Mouse (Mus musculus) forebrain, embryonic 15.5 days (tissue): Measurements from ENCODE around the gene Socs2. TPM values are rescaled to one million over a fixed set of nuclear protein-coding genes. Genes with fewer than 3 reads are reported as not detected.

Experiments
- ATAC-seq: fragments of 200-750 bp; cut with Nextera tagmentation; replicated peaks from 2 replicates; pipeline ENCODE4 v1.8.0; 2017; ENCODE audit warnings: mild to moderate bottlenecking, moderate TSS enrichment, moderate library complexity
- H3K27ac ChIP-seq: fragments of 300-500 bp; sonication (generic); replicated peaks from 2 replicates; pipeline ENCODE4 v1.5.1; 2015; ENCODE audit warnings: mild to moderate bottlenecking, inconsistent platforms
- H3K27me3 ChIP-seq: fragments of 300-500 bp; sonication (generic); 2 replicates; pipeline ENCODE4 v1.6.1; 2015; ENCODE audit warnings: inconsistent platforms
- H3K36me3 ChIP-seq: fragments of 300-500 bp; sonication (generic); 2 replicates; pipeline ENCODE4 v1.6.1; 2015; ENCODE audit warnings: mild to moderate bottlenecking, inconsistent platforms
- H3K4me1 ChIP-seq: fragments of 300-500 bp; sonication (generic); 2 replicates; pipeline ENCODE4 v1.6.1; 2015; ENCODE audit warnings: inconsistent platforms
- H3K4me2 ChIP-seq: fragments of 300-500 bp; sonication (generic); replicated peaks from 2 replicates; pipeline ENCODE4 v1.6.1; 2015; ENCODE audit warnings: mild to moderate bottlenecking, inconsistent platforms
- H3K4me3 ChIP-seq: fragments of 300-500 bp; sonication (generic); 2 replicates; pipeline ENCODE4 v1.5.1; 2015; ENCODE audit warnings: mild to moderate bottlenecking, inconsistent platforms
- H3K9ac ChIP-seq: fragments of 300-500 bp; sonication (generic); replicated peaks from 2 replicates; pipeline ENCODE4 v1.6.1; 2015; ENCODE audit warnings: mild to moderate bottlenecking, inconsistent platforms
- H3K9me3 ChIP-seq: fragments of 300-500 bp; sonication (generic); 2 replicates; pipeline ENCODE4 v1.6.1; 2016; ENCODE audit warnings: inconsistent platforms
- WGBS: fragments of 180-500 bp; shearing (Covaris S2); methylation state at CpG from one replicate; pipeline ENCODE4 v1.1.7; 2015; ENCODE audit warnings: mixed read lengths; 5-methylcytosine and 5-hydroxymethylcytosine counted together
- polyA plus RNA-seq: library from polyadenylated mRNA; unstranded; fragments of >200 nt; fragmentation: Nextera tagmentation; extraction: Ambion mirVana; gene quantifications from 2 replicates; pipeline ENCODE4 v1.2.1, GENCODE M21; 2015

The Socs2 gene
- polyA plus RNA-seq, 1 experiment from 2014 or later: 144 TPM

DNA sequence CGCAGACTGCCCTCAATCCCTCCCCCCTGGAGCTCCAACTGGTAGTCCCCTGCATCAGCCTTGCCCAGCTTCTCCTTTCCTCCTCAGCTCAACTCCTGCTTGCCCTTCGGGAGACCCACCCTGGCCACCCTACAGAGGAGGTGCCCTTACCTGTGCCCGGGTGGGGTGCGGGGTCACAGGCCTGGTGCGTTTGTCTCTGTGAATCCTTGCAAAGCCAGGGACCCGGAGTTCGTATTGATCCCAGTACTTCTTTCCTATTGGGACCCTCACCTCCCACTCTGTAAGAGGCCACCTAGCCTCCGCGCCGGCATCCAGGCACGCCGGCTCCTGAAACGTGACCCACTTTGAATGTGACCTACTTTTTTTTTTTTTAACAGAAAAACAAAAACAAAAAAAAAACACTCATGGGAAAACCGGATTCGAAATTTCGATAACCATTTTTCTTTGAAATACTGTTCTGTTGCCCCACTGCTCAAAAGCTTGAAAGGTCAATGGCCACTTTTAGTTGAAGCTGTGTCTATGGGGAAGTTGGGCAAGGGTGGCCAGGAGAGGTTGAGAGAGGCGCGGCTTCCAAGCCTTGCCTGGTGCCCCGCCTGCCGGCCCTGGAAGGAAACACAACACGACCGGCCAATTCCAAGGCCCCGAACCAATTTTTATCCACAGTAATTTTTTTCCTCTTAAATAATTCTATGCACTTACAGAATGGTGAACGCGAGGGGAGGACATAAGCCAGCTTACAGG, 686 bp upstream of the Socs2 start:
- WGBS: 1% methylated on average over 25 of the region's 25 CpGs
- Histone ChIP-seq H3K9ac (peak overlapping the region; percentile 58), H3K4me2 (peak overlapping the region; percentile 97), H3K36me3 (no peaks in the 10 kb centered on the region), H3K4me1 (peaks cover 26% of the 10 kb centered on the region), H3K4me3 (peak overlapping the region; percentile 62), H3K9me3 (no peaks in the 10 kb centered on the region), H3K27ac (peak overlapping the region; percentile 92), H3K27me3 (no peaks in the 10 kb centered on the region)
- ATAC-seq: no peak

DNA sequence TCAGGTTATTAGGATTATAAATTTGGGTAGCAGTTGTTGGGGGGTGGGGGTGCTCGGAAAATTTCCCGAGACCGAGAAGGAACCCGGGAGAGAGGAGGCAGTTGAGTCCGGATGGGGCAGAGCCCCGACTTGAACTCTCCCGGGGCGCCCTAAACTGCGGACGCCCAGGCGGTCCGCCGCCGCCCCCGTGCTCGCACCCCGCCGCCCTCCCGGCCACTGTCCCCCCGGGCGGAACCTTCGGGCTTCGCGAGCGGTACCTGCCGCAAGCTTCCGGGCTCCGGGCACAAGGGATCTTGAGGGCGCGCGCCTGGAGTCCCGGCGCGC, 657 bp downstream of the Socs2 start:
- WGBS: 0% methylated on average over 31 of the region's 34 CpGs
- Histone ChIP-seq H3K27me3 (no peaks in the 10 kb centered on the region), H3K4me3 (peak overlapping the region; percentile 62), H3K36me3 (no peaks in the 10 kb centered on the region), H3K27ac (peak overlapping the region; percentile 92), H3K4me2 (peak overlapping the region; percentile 97), H3K9me3 (no peaks in the 10 kb centered on the region), H3K4me1 (peaks cover 26% of the 10 kb centered on the region), H3K9ac (peak overlapping the region; percentile 77)
- ATAC-seq: no peak; the same call in none of the 2 replicates

DNA sequence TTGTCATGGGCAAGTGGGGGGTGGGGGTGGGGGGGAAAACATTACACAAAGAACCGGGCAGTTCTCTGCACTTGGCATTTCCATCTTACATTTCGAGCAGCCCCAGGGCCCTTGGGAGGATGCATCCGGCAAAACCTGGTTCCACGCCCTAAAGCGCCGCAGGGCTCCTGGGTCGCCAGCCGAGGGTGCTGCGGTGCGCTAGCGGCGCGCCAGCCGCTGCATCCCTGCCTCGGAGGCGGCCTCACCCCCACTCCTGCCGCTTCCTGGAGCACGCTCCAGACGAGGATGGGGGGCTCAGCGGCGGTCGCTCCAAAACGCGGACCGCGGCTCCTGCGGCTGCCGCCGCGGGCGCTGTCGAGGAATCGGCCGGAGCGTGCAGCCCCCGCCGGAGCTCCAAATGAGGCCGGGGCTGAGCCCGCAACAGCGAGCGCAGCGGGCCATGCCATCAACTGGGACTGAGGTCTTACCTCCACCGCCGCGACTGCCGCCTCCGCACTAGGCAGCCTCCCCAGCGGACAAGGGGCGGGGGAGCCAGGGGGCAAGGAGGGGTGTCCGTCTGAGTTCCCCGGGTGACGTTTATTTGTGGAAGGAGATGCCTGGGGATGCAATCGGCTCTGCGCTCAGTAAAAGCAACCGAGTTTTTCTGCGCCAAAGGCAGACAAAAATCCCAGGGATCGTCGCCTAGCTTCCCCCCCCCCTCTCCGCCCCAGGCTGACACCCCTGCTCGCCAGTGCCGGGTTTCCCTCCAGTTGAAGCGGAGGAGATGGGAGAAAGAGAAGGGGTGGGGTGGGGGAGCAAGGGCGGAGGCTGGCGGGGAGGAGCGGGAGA, 1.2 kb downstream of the Socs2 start:
- H3K9ac ChIP-seq: peak overlapping the region; percentile 77
- WGBS: under 1% methylated on average over 64 of the region's 65 CpGs
- no peaks in the 10 kb centered on the region for H3K36me3 ChIP-seq
- H3K27ac ChIP-seq: peak overlapping the region; percentile 92
- peak; percentile 39 for ATAC-seq
- H3K27me3 ChIP-seq: no peaks in the 10 kb centered on the region
- H3K9me3 ChIP-seq: no peaks in the 10 kb centered on the region
- H3K4me3 ChIP-seq: peak overlapping the region; percentile 62
- peaks cover 26% of the 10 kb centered on the region for H3K4me1 ChIP-seq
- peak overlapping the region; percentile 97 for H3K4me2 ChIP-seq

DNA sequence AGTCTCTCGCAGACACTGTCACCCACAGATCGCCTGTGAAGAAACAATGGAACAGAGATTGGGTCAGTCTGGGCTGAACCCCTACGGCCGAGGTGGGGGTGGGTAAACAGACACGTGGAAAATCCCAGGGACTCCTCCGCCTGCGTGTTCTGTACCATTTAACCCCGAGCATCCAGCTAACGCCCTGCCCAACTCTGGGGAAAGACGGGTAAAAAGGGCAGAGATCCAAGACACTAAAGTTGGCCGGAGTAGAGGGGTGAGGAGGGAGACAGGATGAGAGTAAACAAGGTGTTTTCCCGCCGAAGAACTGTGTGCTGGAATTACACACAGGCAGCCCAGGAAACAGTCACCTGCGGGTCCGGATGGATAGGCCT, 1.8 kb downstream of the Socs2 start:
- ATAC-seq: peak; percentile 2; the same call in 1 of the 2 replicates

DNA sequence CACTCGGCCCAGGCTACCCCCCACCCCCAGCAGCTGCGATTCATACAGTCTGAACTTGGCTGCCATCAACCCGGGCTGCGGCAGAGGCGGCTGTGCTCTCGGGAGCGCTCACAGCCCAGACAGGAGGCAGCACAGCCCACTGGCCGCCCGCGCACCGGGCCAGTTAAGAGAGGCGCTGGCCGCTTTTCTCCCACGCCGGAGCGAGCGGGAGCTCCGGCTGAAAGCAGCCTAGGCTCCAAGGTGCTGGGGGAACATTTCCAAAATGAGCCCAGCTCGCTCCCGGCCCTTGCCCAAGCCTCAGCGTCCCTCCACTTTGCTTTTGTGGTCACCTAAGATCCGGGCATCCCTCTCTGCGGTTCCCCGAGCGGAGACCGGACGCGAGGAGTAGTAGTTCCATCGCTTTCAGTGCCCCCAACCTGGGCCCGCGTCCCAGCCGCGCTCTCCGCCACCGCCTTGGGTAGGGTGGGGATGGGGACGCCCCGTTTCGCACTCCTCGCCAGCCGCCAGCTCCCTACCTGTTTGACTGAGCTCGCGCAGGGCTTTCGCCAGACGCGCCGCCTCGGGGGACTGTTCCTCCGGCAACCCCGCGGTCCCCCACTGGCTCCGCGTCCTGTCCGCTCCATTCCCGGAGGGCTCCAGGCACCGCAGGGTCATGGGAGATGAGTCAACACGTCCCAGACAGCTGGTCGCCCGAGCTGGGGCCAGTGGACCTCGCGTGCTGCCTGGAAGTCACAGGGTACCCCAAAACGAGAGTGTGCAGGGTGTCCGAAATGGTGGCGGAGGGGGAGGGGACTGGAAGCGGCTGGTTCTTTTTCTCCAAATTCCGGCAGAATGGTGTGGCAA, 2.4 kb downstream of the Socs2 start:
- Histone ChIP-seq H3K9ac (peak overlapping the region; percentile 77), H3K4me1 (peaks cover 26% of the 10 kb centered on the region), H3K27me3 (no peaks in the 10 kb centered on the region), H3K9me3 (no peaks in the 10 kb centered on the region), H3K36me3 (no peaks in the 10 kb centered on the region; the same call in 1 of the 2 replicates), H3K4me3 (peak overlapping the region; percentile 62), H3K4me2 (peak overlapping the region; percentile 97), H3K27ac (peak overlapping the region; percentile 92)
- ATAC-seq: 0 out of 2 replicates have a peak, but pooled peaks have one; percentile 8
- under 1% methylated on average over 64 of the region's 65 CpGs for WGBS

More for the DNA sequence above, 1.8 kb downstream of the Socs2 start:
- H3K36me3 ChIP-seq: no peaks in the 10 kb centered on the region; the same call in 1 of the 2 replicates
- peak overlapping the region; percentile 77 for H3K9ac ChIP-seq
- 0% methylated on average over 15 of the region's 15 CpGs for WGBS
- H3K4me3 ChIP-seq: peak overlapping the region; percentile 62
- H3K9me3 ChIP-seq: no peaks in the 10 kb centered on the region
- peaks cover 26% of the 10 kb centered on the region for H3K4me1 ChIP-seq
- H3K4me2 ChIP-seq: peak overlapping the region; percentile 97
- H3K27ac ChIP-seq: peak overlapping the region; percentile 92
- no peaks in the 10 kb centered on the region for H3K27me3 ChIP-seq

DNA sequence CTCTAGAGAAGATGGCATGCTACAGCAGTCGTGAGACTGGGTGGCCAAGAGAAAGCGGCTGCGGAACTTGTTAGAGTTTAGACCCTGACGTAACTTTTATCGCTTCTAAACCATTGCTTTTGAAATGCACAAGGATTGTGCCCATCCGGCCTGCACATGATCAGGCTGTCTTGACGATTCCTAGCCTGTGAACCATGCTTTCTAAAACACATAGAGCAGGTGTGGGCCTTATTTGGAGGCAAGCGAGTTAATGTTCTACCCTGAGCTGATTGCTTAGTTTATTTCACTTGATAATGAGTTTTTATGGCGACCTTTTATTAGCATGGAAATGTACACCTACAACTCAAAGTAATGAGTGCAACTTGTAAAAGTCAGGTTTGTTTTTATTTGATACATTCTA, 5.8 kb downstream of the Socs2 start:
- Histone ChIP-seq H3K27me3 (no peaks in the 10 kb centered on the region), H3K4me1 (peaks cover 20% of the 10 kb centered on the region), H3K36me3 (no peaks in the 10 kb centered on the region; the same call in 1 of the 2 replicates), H3K9me3 (no peaks in the 10 kb centered on the region), H3K4me2 (no peak overlapping the region), H3K4me3 (no peak overlapping the region), H3K9ac (no peak overlapping the region), H3K27ac (no peak overlapping the region)
- ATAC-seq: no peak
- 94% methylated on average over 9 of the region's 9 CpGs for WGBS

DNA sequence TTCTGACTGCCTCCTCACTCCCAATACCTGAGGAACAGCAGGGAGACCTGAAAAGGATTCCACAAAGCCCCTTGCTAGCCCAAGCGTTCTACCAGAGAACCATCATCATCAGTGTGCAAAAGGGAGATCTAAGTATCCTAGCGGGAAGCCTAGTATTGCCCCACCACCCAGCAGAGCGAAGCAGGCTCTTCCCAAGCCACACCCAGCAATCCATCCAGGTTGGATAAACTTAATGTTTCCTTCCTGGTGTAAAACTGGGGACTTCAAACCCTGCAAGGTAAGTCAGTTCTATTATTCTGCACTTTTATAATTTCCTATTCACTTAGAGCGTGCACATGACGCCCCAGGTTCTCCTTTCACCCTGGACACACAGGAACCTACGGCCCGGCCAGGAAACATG, 6.3 kb downstream of the Socs2 start:
- WGBS: 92% methylated on average over 7 of the region's 7 CpGs
- Histone ChIP-seq H3K4me3 (no peak overlapping the region), H3K9ac (no peak overlapping the region), H3K9me3 (no peaks in the 10 kb centered on the region), H3K27ac (no peak overlapping the region), H3K36me3 (no peaks in the 10 kb centered on the region; the same call in 1 of the 2 replicates), H3K4me1 (peaks cover 20% of the 10 kb centered on the region), H3K27me3 (no peaks in the 10 kb centered on the region), H3K4me2 (no peak overlapping the region)
- ATAC-seq: no peak

DNA sequence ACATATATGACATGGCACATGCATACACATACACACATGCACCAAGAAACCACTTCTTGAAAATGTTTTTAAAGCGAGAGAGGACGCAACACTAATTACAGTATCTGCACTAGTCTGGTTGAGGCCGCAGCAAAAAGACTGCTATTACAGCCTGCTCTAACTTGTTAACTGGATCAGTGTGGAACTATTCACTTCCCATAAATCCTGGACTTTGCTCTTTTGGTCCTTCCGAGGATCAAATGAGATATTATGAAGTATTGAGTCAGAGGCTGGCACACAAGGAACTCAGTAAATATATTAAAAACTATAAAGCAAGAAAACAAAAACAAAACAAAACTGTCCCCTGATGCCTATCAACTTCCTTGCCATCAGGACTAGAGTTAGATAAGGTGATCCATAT, 6.8 kb downstream of the Socs2 start:
- Histone ChIP-seq H3K36me3 (no peaks in the 10 kb centered on the region; the same call in 1 of the 2 replicates), H3K27me3 (no peaks in the 10 kb centered on the region), H3K27ac (no peak overlapping the region), H3K9ac (no peak overlapping the region), H3K4me2 (no peak overlapping the region), H3K4me1 (peaks cover 19% of the 10 kb centered on the region), H3K9me3 (no peaks in the 10 kb centered on the region), H3K4me3 (no peak overlapping the region)
- no peak for ATAC-seq
- 91% methylated on average over 4 of the region's 4 CpGs for WGBS

DNA sequence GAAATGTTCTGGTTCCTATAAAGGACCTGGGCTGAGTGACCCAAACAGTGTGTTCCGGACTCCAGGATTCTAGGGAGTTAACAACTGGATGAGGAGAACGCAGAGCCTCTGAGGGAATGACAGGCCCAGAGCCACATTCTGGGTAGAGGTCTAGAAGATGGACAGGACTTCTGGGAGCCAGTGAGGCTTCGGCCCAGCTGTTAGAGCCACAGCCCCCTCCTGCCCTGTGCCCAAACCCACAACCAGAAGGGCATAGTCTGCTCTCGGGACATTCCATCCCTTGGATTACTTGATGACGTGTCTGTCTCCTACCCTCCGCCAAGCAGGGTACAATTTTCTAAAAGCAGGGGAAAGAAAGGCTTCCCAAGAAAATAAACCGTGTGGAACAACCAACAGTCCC, 7.8 kb downstream of the Socs2 start:
- H3K27ac ChIP-seq: no peak overlapping the region
- H3K4me1 ChIP-seq: peaks cover 12% of the 10 kb centered on the region
- H3K9me3 ChIP-seq: no peaks in the 10 kb centered on the region
- no peak for ATAC-seq
- no peak overlapping the region for H3K4me3 ChIP-seq
- H3K4me2 ChIP-seq: no peak overlapping the region
- H3K9ac ChIP-seq: no peak overlapping the region
- 78% methylated on average over 7 of the region's 7 CpGs for WGBS
- no peaks in the 10 kb centered on the region; the same call in 1 of the 2 replicates for H3K36me3 ChIP-seq
- H3K27me3 ChIP-seq: no peaks in the 10 kb centered on the region

DNA sequence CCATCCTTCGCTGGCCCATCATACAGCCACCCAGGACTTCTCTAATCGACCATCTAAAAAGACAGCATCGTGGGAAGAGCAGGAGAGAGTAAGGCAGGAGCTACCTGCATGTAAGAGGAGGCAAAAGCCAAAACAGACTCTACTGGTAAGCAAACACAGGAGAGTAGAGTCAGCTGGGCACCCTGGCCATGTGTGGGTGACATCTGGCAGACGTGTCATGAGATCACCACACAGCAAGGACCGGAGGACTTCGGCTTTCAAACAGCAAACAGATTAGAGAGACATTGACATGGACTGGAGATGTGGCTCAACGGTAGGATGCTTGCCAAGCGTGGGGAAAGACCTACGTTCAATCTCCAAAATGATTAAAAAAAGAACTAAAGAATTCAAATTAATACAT, 8.5 kb downstream of the Socs2 start:
- no peak overlapping the region for H3K9ac ChIP-seq
- H3K27ac ChIP-seq: no peak overlapping the region
- 85% methylated on average over 9 of the region's 9 CpGs for WGBS
- H3K4me1 ChIP-seq: peaks cover 6% of the 10 kb centered on the region; the same call in 1 of the 2 replicates
- no peaks in the 10 kb centered on the region for H3K9me3 ChIP-seq
- ATAC-seq: no peak
- H3K27me3 ChIP-seq: no peaks in the 10 kb centered on the region
- no peak overlapping the region for H3K4me2 ChIP-seq
- no peaks in the 10 kb centered on the region; the same call in 1 of the 2 replicates for H3K36me3 ChIP-seq
- no peak overlapping the region for H3K4me3 ChIP-seq

DNA sequence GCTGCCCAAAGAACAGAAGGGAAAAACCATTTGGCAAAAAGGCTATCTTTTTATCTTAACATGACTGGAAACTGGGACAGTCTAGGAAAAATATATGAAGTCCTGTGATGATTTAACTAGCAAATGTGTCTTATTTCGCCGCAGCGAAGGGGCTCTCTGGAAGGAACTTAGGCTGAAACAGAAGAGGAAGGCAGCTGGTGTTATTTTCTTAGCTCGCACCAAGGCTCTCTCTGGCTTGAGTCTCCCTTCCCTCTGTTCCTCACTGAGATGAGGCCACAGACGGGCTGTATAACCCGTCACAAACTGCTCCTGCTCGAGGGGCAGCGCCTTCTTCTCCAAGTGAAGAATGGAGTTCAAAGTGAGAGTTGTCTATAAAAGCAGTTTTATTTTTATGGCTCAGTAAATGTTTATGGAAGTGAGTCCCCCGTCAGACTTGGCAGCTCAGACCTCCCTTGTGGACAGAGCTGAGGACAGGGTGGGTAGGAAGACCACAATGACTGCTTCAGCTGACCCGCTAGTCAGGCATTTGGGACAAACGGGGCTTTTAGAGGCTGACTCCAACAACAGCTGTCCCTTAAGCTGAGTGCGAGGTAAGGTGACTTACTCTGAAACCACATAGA, 9.3 kb downstream of the Socs2 start:
- 79% methylated on average over 12 of the region's 12 CpGs for WGBS

More for the DNA sequence above, 9.3 kb downstream of the Socs2 start:
- Histone ChIP-seq H3K27ac (no peak overlapping the region), H3K27me3 (no peaks in the 10 kb centered on the region), H3K36me3 (no peaks in the 10 kb centered on the region; the same call in 1 of the 2 replicates), H3K4me2 (no peak overlapping the region), H3K4me1 (peaks cover 6% of the 10 kb centered on the region; the same call in 1 of the 2 replicates), H3K9ac (no peak overlapping the region), H3K4me3 (no peak overlapping the region), H3K9me3 (no peaks in the 10 kb centered on the region)
- no peak for ATAC-seq
